Mouse (Mus musculus) CD4-positive, CD25-positive, alpha-beta regulatory T cell, adult 4 months (primary cell): ENCODE measurements around the gene Mrgprf. TPM values are rescaled to one million over a fixed set of nuclear protein-coding genes. Genes with fewer than 3 reads are reported as not detected.

Experiments used
- ATAC-seq: one replicate; pipeline ENCODE4 v1.8.0; 2017
- polyA plus RNA-seq, 2 experiments: library from polyadenylated mRNA; unstranded; fragments of 100-300 nt; shearing (Covaris generic); gene quantifications; one replicate each; pipeline ENCODE4 v1.2.1; 2017

Gene Mrgprf
- polyA plus RNA-seq, 2 experiments from 2014 or later = not detected

DNA sequence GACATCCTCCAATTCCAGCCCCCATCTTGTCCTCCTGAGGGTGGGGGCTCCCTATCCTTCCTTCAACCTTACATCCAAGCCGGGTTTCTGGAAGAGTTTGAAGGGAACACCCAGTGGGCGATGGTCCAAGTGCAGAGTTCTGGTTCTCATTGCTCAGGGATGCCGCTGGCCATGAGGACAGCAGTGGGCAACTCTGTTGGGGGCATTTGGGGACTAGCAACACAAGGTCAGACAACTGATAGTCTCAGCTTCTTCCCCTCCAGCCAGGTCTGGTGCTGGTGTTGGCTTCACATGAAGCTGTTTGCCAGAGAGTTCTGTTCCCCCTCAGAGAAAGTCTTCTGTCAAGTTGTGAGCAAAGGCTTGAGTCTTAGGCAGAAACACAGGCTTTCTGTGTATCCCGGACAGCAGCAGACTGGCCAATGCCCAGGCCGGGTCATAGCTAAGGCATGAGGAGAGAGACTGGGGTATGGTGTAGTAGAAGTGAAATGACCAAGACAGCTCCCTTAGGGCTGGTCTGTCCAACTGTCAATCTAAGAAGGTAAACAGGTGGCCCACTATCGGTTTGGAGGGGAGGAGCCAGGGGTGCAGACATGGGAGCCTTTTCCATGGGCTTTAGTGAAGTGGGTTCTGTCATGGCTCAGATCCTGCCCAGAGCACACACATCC is 845 bp downstream of the Mrgprf start:
- no peak for ATAC-seq

DNA sequence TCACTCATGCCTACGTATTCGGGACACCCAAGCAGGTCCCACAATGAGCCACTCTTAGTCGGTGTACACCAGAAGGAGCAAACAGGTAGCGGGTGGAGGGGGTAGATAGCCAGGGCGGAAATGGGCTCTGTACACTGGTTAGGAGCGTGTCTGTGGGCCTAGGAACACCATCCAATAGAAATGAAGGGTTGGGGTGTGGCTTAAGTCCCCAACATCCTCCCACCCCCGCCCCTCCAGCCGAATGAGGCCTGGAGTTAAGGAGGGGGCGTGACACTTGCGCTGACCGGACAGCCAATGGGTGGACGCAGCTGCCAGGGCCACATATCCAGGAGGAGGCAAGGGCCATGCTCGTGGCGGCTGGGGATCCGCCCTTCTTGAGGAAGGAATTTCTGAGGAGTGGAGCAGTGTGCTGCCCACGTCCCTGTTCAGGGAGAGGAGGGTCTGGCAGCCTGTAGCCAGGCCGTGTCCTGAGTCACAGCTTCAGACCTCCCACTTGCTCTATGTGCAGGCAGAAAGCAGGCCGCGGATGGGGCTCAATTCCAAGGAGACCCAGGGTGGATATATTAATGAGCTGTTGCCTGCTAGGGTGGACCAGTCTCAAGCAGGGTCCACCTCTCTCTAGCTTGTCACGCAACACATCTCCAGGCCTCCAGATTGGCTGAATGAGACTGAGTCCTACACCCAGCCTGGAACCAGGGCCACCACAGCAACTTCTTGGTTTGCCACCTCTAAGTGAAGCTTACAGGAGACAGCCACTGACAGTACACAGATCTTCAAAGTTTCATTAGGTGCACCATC is 2.1 kb downstream of the Mrgprf start:
- ATAC-seq = no peak

DNA sequence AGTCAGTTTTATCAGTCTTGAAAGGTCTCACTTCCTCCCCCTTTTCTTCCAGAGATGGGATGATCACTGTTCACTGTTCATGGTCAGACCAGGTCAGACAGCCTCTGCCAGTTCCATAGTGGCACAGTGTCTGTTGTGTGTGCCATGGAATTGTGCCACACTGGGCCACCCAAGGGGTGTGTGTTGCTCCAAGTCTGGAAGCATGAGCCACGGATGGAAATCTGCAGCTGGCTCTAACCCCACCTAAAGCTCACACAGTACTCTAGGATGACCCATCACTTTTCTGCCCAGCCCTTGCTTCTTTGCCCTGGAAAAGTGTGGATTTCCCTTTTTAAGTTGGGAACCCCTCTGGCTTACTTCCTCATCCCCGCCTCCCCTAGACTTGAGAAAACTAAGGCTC is 3.5 kb downstream of the Mrgprf start:
- no peak for ATAC-seq

DNA sequence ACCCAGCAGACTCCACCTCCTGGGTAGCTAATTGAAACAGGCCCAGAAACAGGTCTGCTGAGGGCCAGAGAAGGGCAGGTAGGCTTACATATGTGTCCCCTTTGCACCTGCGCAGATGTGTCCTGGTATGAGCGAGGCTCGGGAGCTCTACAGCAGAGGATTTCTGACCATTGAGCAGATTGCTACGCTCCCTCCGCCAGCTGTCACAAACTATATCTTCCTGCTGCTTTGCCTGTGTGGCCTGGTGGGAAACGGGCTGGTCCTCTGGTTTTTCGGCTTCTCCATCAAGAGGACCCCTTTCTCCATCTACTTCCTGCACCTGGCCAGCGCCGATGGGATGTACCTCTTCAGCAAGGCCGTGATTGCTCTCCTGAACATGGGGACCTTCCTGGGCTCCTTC is 7.0 kb downstream of the Mrgprf start:
- ATAC-seq = no peak

DNA sequence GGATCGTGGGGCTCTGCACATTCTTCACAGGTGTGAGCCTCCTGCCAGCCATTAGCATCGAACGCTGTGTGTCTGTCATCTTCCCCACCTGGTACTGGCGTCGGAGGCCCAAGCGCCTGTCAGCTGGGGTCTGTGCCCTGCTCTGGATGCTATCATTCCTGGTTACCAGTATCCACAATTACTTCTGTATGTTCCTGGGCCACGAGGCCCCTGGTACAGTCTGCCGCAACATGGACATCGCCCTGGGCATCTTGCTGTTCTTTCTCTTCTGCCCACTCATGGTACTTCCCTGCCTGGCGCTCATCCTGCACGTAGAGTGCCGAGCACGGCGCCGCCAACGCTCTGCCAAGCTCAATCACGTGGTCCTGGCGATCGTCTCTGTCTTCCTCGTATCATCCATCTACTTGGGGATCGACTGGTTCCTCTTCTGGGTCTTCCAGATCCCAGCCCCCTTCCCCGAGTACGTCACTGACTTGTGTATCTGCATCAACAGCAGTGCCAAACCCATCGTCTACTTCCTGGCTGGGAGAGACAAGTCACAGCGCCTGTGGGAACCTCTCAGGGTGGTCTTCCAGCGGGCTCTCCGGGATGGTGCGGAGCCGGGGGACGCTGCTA is 7.5 kb downstream of the Mrgprf start:
- no peak for ATAC-seq

DNA sequence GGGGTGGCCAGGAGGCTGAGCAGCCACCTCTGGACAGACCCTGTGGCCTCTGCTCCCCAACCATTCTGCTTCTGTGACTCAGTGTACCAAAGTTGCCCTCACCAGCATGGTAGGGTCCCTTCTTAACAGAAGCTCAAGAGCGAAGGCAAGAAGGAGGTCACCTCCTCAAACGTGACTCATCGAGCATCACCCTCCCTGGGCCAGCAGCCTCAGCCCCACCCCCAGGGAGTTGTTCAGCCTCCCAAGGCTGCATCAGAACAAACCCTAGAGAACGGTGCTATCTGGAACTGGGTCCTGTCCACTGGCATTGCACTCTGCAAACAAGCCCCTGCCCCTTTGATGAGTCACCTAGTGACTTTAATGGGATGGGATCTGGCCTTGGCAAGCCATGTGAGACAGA is 8.2 kb downstream of the Mrgprf start:
- ATAC-seq = no peak

DNA sequence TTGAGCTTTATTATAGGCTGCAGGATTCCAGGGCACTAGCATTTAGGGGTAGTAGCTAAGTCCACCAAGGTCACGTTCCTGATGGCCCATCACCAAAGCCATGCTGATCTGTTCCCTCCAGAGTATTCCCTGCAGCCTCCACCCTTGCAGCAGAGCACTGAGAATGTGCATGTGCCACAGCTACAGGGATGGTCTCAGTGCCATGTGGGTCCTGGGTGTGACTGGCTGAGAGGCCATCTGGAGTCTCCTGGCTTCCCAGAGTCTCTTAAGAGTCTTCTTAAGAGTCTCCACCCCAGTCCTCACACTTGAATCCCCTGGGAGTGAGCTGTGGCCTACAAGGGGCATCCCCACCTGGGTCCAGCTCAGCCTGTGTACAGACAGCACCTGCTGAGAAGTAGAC is 9.2 kb downstream of the Mrgprf start:
- ATAC-seq = no peak

DNA sequence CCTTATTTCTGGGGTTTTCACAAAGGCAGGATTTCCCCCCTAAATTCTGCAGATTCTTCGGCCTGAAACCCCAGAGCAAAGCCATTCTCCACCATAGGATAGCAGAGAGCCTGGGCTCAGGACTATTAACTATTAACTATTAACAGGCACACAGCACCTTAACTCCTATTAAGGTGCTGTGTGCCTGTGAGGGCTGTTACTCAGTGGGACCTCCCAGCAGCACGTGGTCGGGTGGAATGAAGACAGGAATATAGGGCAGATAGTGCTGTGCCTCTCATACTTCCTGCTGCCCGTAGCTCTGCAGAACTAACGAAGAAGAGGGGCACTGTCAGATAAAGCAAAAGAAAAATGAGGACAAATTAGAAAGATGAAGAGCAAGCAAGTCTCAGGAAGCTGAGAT is 9.9 kb downstream of the Mrgprf start:
- no peak for ATAC-seq

DNA sequence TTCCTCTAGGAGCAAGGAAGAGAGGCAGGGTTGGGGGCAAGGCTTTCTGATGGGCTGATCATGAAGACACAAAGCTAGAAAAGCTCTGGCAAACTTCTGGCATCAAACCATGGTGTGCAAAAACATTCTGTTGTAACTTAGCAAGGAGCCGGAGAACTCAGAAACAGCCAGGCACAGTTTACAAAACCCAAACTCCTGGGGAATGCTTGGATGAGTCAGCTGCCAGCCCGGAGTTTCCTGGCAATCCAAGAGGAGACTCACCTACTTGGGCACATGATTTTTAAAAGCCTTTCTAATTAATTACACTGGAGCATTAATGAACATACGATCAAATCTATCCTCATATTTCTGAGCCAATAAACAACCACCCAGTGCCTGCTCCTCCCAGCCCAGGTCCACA is 11.5 kb downstream of the Mrgprf start:
- ATAC-seq = no peak

DNA sequence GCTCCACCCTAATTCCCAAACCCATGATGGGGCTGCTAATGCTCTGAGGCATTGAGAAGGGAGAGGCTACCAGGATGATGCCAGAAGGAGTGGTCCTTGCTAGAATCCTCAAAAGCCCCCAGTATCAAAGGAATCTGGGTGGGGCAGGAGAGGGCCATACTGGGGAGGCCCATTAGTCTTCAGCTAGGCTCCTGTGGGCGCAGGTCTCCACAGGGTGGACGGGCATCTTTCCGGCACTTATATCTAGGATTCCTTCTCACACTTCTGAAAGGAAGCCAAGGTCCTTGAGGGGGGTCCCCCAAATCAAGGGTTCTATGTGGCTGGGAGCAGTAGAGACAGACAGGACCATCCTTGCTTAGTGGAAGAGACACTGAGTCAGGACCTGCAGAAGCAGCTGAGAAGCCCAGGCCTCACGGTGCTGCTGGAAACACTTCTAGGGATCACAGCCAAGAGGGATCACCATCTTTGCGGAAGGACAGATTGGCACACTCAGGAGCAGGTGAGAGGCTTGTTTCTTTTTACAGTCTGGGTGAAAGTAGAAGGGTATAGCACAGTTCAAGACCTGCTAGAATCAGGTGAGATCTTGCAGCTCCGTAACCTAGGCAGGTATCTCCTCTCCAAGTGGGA is 14.3 kb downstream of the Mrgprf start, which contains the start of gene Mrgprd:
Gene Mrgprd, plus strand, starts transcription at position 51 of the 627 bp plus-strand sequence.
- ATAC-seq = no peak

DNA sequence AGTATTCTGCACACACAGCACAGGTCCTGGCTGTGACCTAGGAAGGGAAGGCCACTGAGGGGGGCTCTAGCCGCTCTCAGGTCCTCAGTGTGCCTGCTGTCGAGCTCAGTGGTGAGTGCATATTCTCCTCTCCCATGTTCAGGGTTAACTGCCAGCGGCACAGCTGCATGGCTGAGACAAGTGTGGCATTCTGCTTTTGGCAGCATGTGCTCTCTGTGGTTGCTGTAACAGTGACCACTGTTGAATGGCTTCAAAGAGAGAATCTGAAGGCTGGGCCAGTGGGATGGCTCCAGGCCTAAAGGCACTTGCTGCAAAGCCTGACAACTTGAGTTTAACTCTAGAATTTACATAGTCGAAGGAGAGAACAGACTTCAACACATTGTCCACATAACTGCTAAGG is 16.9 kb downstream of the Mrgprf start:
- ATAC-seq = no peak

DNA sequence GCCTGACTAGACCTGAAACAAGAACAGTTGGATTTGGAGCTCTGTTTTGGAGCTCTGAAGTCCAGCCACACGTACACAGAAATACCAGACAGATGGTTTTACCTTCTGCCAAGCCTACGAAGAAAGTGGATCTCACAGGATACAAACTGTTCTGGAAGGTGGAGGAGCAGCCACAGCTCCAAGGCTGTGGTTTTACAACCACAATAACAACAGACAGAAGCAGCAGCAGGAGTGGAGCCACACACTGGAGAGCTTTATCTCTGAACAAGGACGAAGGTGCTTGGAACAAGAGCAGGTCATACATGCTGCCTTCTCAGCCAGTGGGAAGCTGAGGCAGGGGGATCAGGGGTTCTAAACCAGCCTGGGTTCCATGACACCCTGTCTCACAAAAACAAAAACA is 18.9 kb downstream of the Mrgprf start:
- ATAC-seq = no peak

DNA sequence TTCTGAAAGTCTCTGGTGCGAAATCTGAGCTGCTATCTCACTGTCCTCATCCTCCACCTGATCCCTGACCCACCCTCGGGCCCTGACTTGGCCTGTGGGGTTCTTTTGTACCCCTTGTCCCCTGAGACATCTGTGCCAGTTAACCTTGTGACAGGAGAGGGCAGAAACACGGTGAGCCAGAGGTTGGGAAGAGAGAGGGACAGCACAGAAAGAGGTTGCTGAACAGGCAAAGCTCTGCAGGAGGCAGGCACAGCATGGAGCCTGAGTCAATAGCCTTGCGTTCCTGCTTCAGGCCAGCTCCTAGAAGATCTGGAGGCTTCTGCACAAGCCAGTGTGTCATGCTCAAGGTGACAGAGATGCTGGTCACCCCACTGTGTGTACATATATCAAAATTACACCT is 23.0 kb downstream of the Mrgprf start:
- ATAC-seq = no peak

DNA sequence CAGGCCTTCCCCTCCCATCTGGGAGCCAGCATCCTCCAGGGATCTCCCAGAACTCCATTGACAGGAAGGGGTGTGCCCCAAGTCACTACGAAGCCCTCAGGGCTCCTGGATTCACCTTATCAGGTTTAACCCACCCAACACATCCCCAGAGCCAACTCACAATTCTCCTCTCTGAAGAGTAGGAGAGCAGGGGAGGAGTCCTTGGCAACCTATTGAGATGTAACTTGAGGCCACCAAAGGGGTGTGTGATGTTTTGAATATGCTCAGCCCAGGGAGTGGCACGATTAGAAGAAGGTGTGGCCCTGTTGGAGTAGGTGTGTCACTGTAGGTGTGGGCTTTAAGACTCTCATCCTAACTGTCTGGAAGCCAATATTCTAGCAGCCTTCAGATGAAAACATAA is 25.1 kb downstream of the Mrgprf start:
- no peak for ATAC-seq

DNA sequence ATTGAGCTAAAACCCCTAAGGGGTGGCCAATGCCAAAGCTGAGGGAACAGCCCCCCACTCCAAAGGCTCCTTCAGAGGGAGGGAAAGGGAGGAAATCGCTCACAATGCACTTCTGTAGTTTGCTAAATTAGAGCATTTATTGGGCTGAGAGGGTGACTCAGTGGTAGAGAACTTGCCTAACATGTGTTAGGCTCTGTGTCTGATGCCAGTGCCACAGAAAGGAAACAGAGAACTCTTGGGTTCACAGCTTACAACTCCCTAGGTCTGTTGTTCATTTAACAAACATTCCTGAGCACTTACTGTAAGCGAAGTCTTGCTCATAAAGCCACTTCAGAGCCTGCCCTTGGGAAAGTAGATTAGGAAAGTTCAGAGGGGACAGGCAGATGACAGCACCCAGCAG is 29.4 kb downstream of the Mrgprf start:
- no peak for ATAC-seq

DNA sequence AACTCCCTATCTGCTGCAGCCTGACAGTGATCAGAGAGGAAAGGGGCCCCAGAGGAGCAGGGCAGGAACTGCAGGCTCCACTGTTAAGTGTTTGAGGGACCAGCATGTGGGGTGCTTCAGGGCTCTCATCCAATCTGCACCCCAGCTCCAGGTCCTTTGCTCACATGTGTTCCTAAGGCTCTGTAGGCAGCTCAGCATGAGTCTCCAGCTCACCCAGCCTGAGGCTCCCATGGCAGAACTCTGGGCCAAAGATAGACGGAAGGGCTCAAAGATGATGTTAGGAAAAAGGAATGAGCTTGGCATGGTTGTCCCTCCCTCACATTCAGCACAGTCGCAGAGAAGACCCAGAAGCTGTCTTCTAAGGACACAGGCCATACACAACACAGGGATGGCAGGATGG is 30.0 kb downstream of the Mrgprf start:
- no peak for ATAC-seq

DNA sequence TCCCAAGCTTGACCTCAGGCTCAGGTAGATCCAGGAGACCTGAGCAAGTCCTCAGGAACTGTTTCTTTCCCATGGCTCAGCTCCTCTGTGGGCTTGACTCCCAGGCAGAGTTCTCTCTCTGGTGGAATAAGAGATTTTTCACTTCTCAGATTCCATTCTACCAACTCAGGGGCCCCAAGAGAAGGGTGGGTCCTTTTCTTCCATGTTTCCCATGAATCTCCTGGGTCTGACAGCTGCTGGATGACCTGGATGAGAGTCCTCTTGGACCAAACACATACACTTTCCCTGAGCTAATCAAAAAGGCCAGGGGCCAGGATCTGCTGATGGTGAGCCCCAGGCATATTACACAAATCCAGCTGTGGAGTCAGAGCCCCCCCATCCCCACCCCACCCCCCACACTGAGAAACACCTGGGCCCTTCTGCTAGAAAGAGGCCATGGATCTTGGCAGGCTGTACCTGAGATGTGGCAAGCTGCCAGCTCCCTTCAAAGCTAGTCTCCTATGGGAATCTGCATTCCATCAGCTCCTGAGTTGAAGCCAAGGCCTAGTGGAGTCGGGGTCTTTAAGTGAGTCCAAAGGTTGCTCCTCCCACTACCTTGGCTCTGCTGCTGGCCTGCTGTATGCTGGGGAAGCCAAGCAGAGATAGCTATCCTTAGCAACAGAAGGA is 31.9 kb downstream of the Mrgprf start:
- ATAC-seq = no peak

DNA sequence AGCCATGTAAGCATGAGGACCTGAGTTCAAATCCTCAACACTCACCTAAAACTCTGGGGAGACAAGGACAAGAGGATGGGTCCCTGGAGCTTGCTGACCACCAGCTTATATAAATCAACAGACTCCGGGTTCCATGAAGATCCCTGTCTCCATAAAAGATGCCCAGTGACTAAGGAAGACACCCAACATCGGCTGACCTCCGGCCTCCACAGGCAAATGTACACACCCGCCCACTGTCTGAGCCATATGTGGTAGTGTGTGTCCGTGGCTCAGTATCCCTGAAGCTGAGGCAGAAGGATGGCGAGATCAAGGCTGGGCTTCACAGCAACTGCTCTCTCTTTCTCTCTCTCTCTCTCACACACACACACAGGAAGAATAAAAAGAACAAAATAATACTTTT is 33.3 kb downstream of the Mrgprf start:
- no peak for ATAC-seq

DNA sequence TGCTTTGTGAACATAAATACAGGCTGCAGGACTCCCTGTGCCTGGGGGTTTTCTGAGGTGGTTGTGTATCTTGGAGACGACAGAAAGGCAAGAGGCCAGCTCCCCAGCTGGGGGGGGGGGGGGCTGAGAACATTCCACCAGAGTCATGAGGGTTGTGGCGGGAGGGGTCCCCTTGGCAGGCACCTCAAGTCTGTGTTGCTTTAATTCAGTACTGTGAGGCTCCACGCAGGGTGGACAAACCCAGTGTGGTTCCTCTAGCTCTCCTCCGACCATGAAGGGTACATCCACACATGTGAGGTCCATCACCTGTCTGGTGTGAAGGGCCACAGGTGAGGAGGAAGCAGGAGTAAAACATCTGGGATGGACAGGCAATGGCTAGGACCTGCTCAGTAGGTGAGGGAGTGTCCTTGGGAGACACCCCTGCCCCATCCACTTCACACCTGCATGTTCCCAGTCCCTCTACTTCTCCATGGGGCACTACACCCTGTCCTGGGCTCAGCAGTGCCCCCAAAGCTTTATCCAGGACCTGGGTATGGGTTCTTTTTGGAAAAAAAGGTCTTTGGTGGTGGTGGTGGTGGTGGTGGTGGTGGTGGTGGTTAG is 33.9 kb downstream of the Mrgprf start:
- no peak for ATAC-seq

DNA sequence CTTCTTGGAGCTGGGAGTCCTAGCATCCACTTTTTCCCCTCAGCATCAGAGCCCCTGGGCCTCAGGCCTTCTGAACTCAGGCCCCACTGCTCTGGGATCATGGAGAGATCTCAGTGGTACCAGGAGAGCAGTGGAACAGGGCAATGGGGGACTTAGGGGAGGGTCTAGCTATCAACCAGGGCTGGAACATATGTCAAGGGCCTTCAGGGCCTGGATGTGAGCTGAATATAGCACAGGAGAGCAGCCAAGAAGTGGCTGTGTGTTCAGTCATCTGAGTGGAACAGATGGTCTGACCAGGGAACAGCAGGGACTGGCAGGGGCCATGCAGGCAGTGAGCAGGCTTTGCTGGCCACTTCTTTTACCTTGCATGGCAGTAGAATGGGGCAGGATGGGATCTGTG is 34.6 kb downstream of the Mrgprf start:
- no peak for ATAC-seq

DNA sequence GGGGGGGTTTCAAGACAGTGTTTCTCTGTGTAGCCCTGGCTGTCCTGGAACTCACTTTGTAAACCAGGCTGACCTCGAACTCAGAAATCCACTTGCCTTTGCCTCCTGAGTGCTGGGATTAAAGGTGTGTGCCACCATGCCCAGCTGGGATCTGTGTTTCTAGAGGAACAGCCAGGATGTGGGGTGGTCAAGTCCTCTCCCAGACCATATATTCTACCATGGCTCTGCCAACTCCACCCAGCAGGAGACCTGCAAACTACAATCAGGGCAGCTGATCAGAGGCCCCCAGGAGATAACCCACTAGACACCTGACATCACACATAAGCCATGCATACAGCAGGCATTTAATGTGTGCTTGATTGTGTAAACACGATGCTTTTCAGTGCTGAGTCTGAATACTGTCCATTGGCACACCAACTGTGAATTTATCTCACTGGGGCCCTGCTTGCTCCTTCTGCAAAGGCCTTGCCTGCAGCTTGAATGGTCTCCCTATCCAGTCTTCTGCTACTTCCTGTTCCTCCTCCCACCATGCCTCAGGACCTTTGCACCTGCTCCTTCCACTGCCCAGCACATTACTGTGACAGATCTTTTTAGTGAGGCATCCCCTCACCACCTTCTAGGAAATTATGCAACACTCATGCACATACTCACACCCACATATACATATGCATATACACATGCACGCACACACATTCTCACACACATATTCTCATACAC is 35.1 kb downstream of the Mrgprf start:
- ATAC-seq = no peak

DNA sequence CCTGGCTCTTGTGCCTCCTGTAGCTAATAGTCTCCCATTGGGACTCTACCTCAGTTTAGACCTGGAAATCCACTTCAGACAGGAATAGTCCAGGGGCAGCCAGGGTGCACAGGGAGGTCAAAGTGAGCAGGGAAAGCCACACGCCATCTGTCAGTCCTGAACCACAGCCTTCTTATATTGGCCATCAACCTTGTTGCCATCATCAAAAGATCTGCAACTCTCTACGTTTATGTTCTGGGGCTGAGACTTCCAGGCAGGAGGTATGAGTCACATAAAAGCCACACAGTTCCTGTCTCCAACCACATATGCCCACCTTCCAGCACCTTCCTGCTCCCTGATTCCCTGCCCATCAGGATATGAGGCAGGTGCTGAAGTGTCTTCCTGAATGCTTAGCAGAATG is 37.3 kb downstream of the Mrgprf start:
- no peak for ATAC-seq
